Mouse (Mus musculus): ENCODE results near the gene Cd69. TPM values are rescaled to one million over a fixed set of nuclear protein-coding genes. Genes with fewer than 3 reads are reported as not detected.

Gene Cd69
- polyA plus RNA-seq, 1 experiment from 2014 or later = 0.09 TPM

- H3K36me3 ChIP-seq = no peaks in the 10 kb centered on the region
- no peak overlapping the region for H3K4me2 ChIP-seq
- H3K4me1 ChIP-seq = no peaks in the 10 kb centered on the region
- no peak overlapping the region for H3K4me3 ChIP-seq (replicated peaks)
- no peak overlapping the region for H3K27ac ChIP-seq (replicated peaks)
- no peaks in the 10 kb centered on the region for H3K27me3 ChIP-seq (replicated peaks)
- no peaks in the 10 kb centered on the region for H3K9me3 ChIP-seq (replicated peaks)
- no peak overlapping the region for H3K9ac ChIP-seq (replicated peaks)
- no peak for ATAC-seq (ENCODE audit: low FRiP score)
Observed at GRCm38 (mm10) chr6:129245793-129246192, 29.4 kb downstream of the Cd69 start.

GRCm38 (mm10) chr6:129241907-129242306 is 33.3 kb downstream of the Cd69 start:
- H3K4me3 ChIP-seq (replicated peaks) = no peak overlapping the region
- ATAC-seq (ENCODE audit: low FRiP score) = no peak
- no peak overlapping the region for H3K9ac ChIP-seq (replicated peaks)
- no peaks in the 10 kb centered on the region for H3K36me3 ChIP-seq
- H3K4me2 ChIP-seq = no peak overlapping the region
- H3K9me3 ChIP-seq (replicated peaks) = no peaks in the 10 kb centered on the region
- no peak overlapping the region for H3K27ac ChIP-seq (replicated peaks)
- H3K27me3 ChIP-seq (replicated peaks) = no peaks in the 10 kb centered on the region
- peaks cover 5% of the 10 kb centered on the region; the same call in 1 of the 2 replicates for H3K4me1 ChIP-seq
- 72% methylated on average over 6 of the region's 6 CpGs for WGBS

GRCm38 (mm10) chr6:129241471-129241870 is 33.8 kb downstream of the Cd69 start:
- Histone ChIP-seq H3K27me3 (replicated peaks) (no peaks in the 10 kb centered on the region), H3K9me3 (replicated peaks) (no peaks in the 10 kb centered on the region), H3K9ac (replicated peaks) (no peak overlapping the region), H3K4me2 (no peak overlapping the region), H3K4me3 (replicated peaks) (no peak overlapping the region), H3K4me1 (peaks cover 5% of the 10 kb centered on the region; the same call in 1 of the 2 replicates), H3K27ac (replicated peaks) (no peak overlapping the region), H3K36me3 (no peaks in the 10 kb centered on the region)
- WGBS = 65% methylated on average over 5 of the region's 5 CpGs
- no peak for ATAC-seq (ENCODE audit: low FRiP score)

GRCm38 (mm10) chr6:129239564-129240248 is 35.5 kb downstream of the Cd69 start:
- H3K4me2 ChIP-seq = no peak overlapping the region
- H3K27me3 ChIP-seq (replicated peaks) = no peaks in the 10 kb centered on the region
- peaks cover 5% of the 10 kb centered on the region; the same call in 1 of the 2 replicates for H3K4me1 ChIP-seq
- H3K9ac ChIP-seq (replicated peaks) = no peak overlapping the region
- no peaks in the 10 kb centered on the region for H3K9me3 ChIP-seq (replicated peaks)
- ATAC-seq (ENCODE audit: low FRiP score) = no peak
- H3K4me3 ChIP-seq (replicated peaks) = no peak overlapping the region
- no peaks in the 10 kb centered on the region for H3K36me3 ChIP-seq
- 90% methylated on average over 9 of the region's 9 CpGs for WGBS
- no peak overlapping the region for H3K27ac ChIP-seq (replicated peaks)

GRCm38 (mm10) chr6:129238275-129239038 is 36.8 kb downstream of the Cd69 start:
- H3K4me3 ChIP-seq (replicated peaks) = peak overlapping the region; percentile 54
- WGBS = 12% methylated on average over 14 of the region's 14 CpGs
- H3K36me3 ChIP-seq = no peaks in the 10 kb centered on the region
- peak; percentile 79 for ATAC-seq (ENCODE audit: low FRiP score)
- H3K27ac ChIP-seq (replicated peaks) = no peak overlapping the region
- peak overlapping the region; percentile 82 for H3K4me2 ChIP-seq
- H3K9me3 ChIP-seq (replicated peaks) = no peaks in the 10 kb centered on the region
- peaks cover 5% of the 10 kb centered on the region; the same call in 1 of the 2 replicates for H3K4me1 ChIP-seq
- H3K27me3 ChIP-seq (replicated peaks) = no peaks in the 10 kb centered on the region
- H3K9ac ChIP-seq (replicated peaks) = peak overlapping the region; percentile 47

- peak overlapping the region; percentile 47 for H3K9ac ChIP-seq (replicated peaks)
Observed at GRCm38 (mm10) chr6:129237350-129238274, 37.6 kb downstream of the Cd69 start.

GRCm38 (mm10) chr6:129236652-129237342 is 38.4 kb downstream of the Cd69 start:
- ATAC-seq (ENCODE audit: low FRiP score) = no peak
- H3K9ac ChIP-seq (replicated peaks) = no peak overlapping the region
- WGBS = 91% methylated on average over 2 of the region's 2 CpGs
- no peak overlapping the region for H3K4me3 ChIP-seq (replicated peaks)
- no peak overlapping the region for H3K4me2 ChIP-seq
- no peak overlapping the region for H3K27ac ChIP-seq (replicated peaks)
- peaks cover 5% of the 10 kb centered on the region; the same call in 1 of the 2 replicates for H3K4me1 ChIP-seq
- no peaks in the 10 kb centered on the region for H3K36me3 ChIP-seq
- H3K9me3 ChIP-seq (replicated peaks) = no peaks in the 10 kb centered on the region
- no peaks in the 10 kb centered on the region for H3K27me3 ChIP-seq (replicated peaks)

More at GRCm38 (mm10) chr6:129237350-129238274, 37.6 kb downstream of the Cd69 start:
- no peaks in the 10 kb centered on the region for H3K27me3 ChIP-seq (replicated peaks)
- H3K27ac ChIP-seq (replicated peaks) = peak overlapping the region; percentile 45; the same call in 1 of the 2 replicates
- H3K4me2 ChIP-seq = peak overlapping the region; percentile 82
- H3K4me1 ChIP-seq = peaks cover 5% of the 10 kb centered on the region; the same call in 1 of the 2 replicates
- no peaks in the 10 kb centered on the region for H3K9me3 ChIP-seq (replicated peaks)
- H3K36me3 ChIP-seq = no peaks in the 10 kb centered on the region
- WGBS = 23% methylated on average over 16 of the region's 16 CpGs
- peak overlapping the region; percentile 54 for H3K4me3 ChIP-seq (replicated peaks)
- peak; percentile 99 for ATAC-seq (ENCODE audit: low FRiP score)

- H3K36me3 ChIP-seq = no peaks in the 10 kb centered on the region
- no peak overlapping the region for H3K4me3 ChIP-seq (replicated peaks)
- no peaks in the 10 kb centered on the region for H3K27me3 ChIP-seq (replicated peaks)
- H3K9me3 ChIP-seq (replicated peaks) = no peaks in the 10 kb centered on the region
- no peak overlapping the region for H3K27ac ChIP-seq (replicated peaks)
- ATAC-seq (ENCODE audit: low FRiP score) = no peak
- peaks cover 5% of the 10 kb centered on the region; the same call in 1 of the 2 replicates for H3K4me1 ChIP-seq
- H3K4me2 ChIP-seq = no peak overlapping the region
- 89% methylated on average over 5 of the region's 5 CpGs for WGBS
- H3K9ac ChIP-seq (replicated peaks) = no peak overlapping the region
Observed at GRCm38 (mm10) chr6:129235855-129236461, 39.3 kb downstream of the Cd69 start.

GRCm38 (mm10) chr6:129234456-129235360 is 40.5 kb downstream of the Cd69 start:
- H3K4me3 ChIP-seq (replicated peaks) = no peak overlapping the region
- no peaks in the 10 kb centered on the region for H3K9me3 ChIP-seq (replicated peaks)
- H3K27me3 ChIP-seq (replicated peaks) = no peaks in the 10 kb centered on the region
- H3K36me3 ChIP-seq = no peaks in the 10 kb centered on the region
- H3K9ac ChIP-seq (replicated peaks) = no peak overlapping the region
- 76% methylated on average over 8 of the region's 8 CpGs for WGBS
- no peak overlapping the region for H3K27ac ChIP-seq (replicated peaks)
- H3K4me1 ChIP-seq = peaks cover 9% of the 10 kb centered on the region
- no peak for ATAC-seq (ENCODE audit: low FRiP score)
- H3K4me2 ChIP-seq = no peak overlapping the region

- no peaks in the 10 kb centered on the region for H3K27me3 ChIP-seq (replicated peaks)
- no peak overlapping the region for H3K9ac ChIP-seq (replicated peaks)
- ATAC-seq (ENCODE audit: low FRiP score) = no peak
- H3K4me2 ChIP-seq = no peak overlapping the region
- WGBS = 66% methylated on average over 16 of the region's 18 CpGs
- H3K27ac ChIP-seq (replicated peaks) = no peak overlapping the region
- H3K36me3 ChIP-seq = no peaks in the 10 kb centered on the region
- H3K9me3 ChIP-seq (replicated peaks) = no peaks in the 10 kb centered on the region
- no peak overlapping the region for H3K4me3 ChIP-seq (replicated peaks)
- H3K4me1 ChIP-seq = peaks cover 9% of the 10 kb centered on the region
Observed at GRCm38 (mm10) chr6:129233955-129234369, 41.3 kb downstream of the Cd69 start.

Measured in neural tube, embryonic 15.5 days (tissue).